ENCODE assay signal across 20 mouse cellular contexts in genomic region chr13:90009786-90010185, GRCm38 (mm10).
DNase-seq lines count a peak whose midpoint lies in the region; ATAC-seq and TF ChIP-seq lines count a peak whose summit lies in the region.
"Had no signal": no experiment of that assay in that cellular context is flagged by ENCODE, and none has a peak within 500 bp of the region (broad histone marks: within the 10 kb centered on the region; RNA-seq: fewer than 3 reads in every experiment).

No protein-coding gene starts in this region.

- no peaks in the 10 kb centered on the region for H3K36me3 ChIP-seq in heart, embryonic 10.5 days
- H3K36me3 ChIP-seq in heart, embryonic 11.5 days (ENCODE audit: control insufficient read depth, insufficient read depth, low read length): no peaks in the 10 kb centered on the region
- H3K36me3 ChIP-seq in lung, embryonic 14.5 days (ENCODE audit: insufficient read depth): no peaks in the 10 kb centered on the region
- H3K36me3 ChIP-seq in CH12.LX (replicated peaks in 1 of 2; ENCODE audit: control insufficient read depth in 1 of 2, insufficient read depth in 1 of 2, low read length in 1 of 2): peaks cover 0 to 1% of the 10 kb centered on the region in 2 experiments
- H3K36me3 ChIP-seq: hindbrain, embryonic 10.5 days; limb, embryonic 13.5 days; liver, embryonic 13.5 days had no signal

- H3K4me3 ChIP-seq in heart, embryonic 10.5 days: no peak overlapping the region
- H3K4me3 ChIP-seq in heart, embryonic 11.5 days (ENCODE audit: low read depth, low read length): no peak overlapping the region
- H3K4me3 ChIP-seq in lung, embryonic 14.5 days (ENCODE audit: low read depth, low read length): no peak overlapping the region
- no peak overlapping the region for H3K4me3 ChIP-seq in CH12.LX (replicated peaks in 1 of 3; ENCODE audit: low read depth in 2 of 3, low read length in 2 of 3, poor library complexity in 1 of 3)
- H3K4me3 ChIP-seq in layer of hippocampus, adult 2 months: no peak overlapping the region
- H3K4me3 ChIP-seq: forebrain, embryonic 13.5 days; heart, adult 2 months; hindbrain, embryonic 10.5 days; limb, embryonic 13.5 days; liver, embryonic 13.5 days; myocyte had no signal

- H3K4me2 ChIP-seq in heart, embryonic 11.5 days: no peak overlapping the region
- H3K4me2 ChIP-seq in lung, embryonic 14.5 days: no peak overlapping the region
- no peak overlapping the region for H3K4me2 ChIP-seq in CH12.LX (ENCODE audit: insufficient read depth, low read depth, poor library complexity, severe bottlenecking)
- H3K4me2 ChIP-seq: forebrain, embryonic 13.5 days; limb, embryonic 13.5 days; liver, embryonic 13.5 days had no signal

- H3K79me2 ChIP-seq in CH12.LX (replicated peaks; ENCODE audit: control insufficient read depth, extremely low read depth, insufficient read depth, poor library complexity, severe bottlenecking): no peaks in the 10 kb centered on the region

- DNase-seq in heart, embryonic 10.5 days (ENCODE audit: low spot score): no peak
- DNase-seq in lung, embryonic 14.5 days: peak; percentile 17
- no peak for DNase-seq in lung, postnatal 10 days
- DNase-seq in CH12.LX (ENCODE audit: extremely low read depth): peak; percentile 13
- no peak for DNase-seq in gastrocnemius, postnatal 36 days
- no peak for DNase-seq in layer of hippocampus, adult 2 months (ENCODE audit: low spot score in 2 of 2)
- DNase-seq: adrenal gland, adult 8-10 months; B cell, adult 2 months; cerebellum, adult 8-10 months; heart, adult 2 months; liver, embryonic 13.5 days; midbrain, embryonic 14.5 days; spleen, adult 18-20 months; thymus, postnatal 36 days had no signal

- H3K9ac ChIP-seq in heart, embryonic 11.5 days (ENCODE audit: low read depth, low read length): no peak overlapping the region
- H3K9ac ChIP-seq in lung, embryonic 14.5 days: no peak overlapping the region
- H3K9ac ChIP-seq in CH12.LX (ENCODE audit: insufficient read depth, low read depth): no peak overlapping the region
- H3K9ac ChIP-seq: forebrain, embryonic 13.5 days; limb, embryonic 13.5 days; liver, embryonic 13.5 days had no signal

- TF ChIP-seq EP300 in CH12.LX (IDR thresholded peaks at IDR 0.05; ENCODE audit: low read length): no peak

- no peak for TF ChIP-seq POLR2A in CH12.LX (IDR thresholded peaks at IDR 0.05; ENCODE audit: low read depth, low read length)

- intact Hi-C loops in gastrocnemius, postnatal 36 days (cut with DNase I): no loop called here

- no peak for TF ChIP-seq CTCF in lung, embryonic 14.5 days (IDR thresholded peaks at IDR 0.05; ENCODE audit: low read depth)
- TF ChIP-seq CTCF in CH12.LX (conservative IDR thresholded peaks at IDR 0.05 in 1 of 2, IDR thresholded peaks at IDR 0.05 in 1 of 2; ENCODE audit: low read depth in 2 of 2, low read length in 2 of 2): no peak
- TF ChIP-seq CTCF in layer of hippocampus, adult 2 months (conservative IDR thresholded peaks at IDR 0.05): no peak

- peak overlapping the region; percentile 53 for H3K27ac ChIP-seq in heart, embryonic 10.5 days
- no peak overlapping the region for H3K27ac ChIP-seq in heart, embryonic 11.5 days (ENCODE audit: low read depth, low read length)
- no peak overlapping the region for H3K27ac ChIP-seq in lung, embryonic 14.5 days (ENCODE audit: low read depth)
- no peak overlapping the region for H3K27ac ChIP-seq in CH12.LX (ENCODE audit: insufficient read depth, low read depth)
- H3K27ac ChIP-seq in layer of hippocampus, adult 2 months: no peak overlapping the region
- H3K27ac ChIP-seq: forebrain, embryonic 13.5 days; heart, adult 2 months; hindbrain, embryonic 10.5 days; limb, embryonic 13.5 days; liver, embryonic 13.5 days had no signal

- peaks cover 25% of the 10 kb centered on the region for H3K4me1 ChIP-seq in heart, embryonic 10.5 days
- H3K4me1 ChIP-seq in heart, embryonic 11.5 days (ENCODE audit: control insufficient read depth, insufficient read depth, low read length): peaks cover 11% of the 10 kb centered on the region
- H3K4me1 ChIP-seq in lung, embryonic 14.5 days (ENCODE audit: insufficient read depth): peaks cover 5% of the 10 kb centered on the region; the same call in 1 of the 2 replicates
- peaks cover 0 to 10% of the 10 kb centered on the region in 2 experiments; a peak in 1 of 4 replicates for H3K4me1 ChIP-seq in CH12.LX (ENCODE audit: control insufficient read depth in 1 of 2, insufficient read depth in 2 of 2)
- H3K4me1 ChIP-seq: forebrain, embryonic 13.5 days; hindbrain, embryonic 10.5 days; liver, embryonic 13.5 days had no signal

- no peaks in the 10 kb centered on the region for H3K9me3 ChIP-seq in heart, embryonic 10.5 days
- H3K9me3 ChIP-seq in heart, embryonic 11.5 days (replicated peaks; ENCODE audit: control insufficient read depth, low read length): no peaks in the 10 kb centered on the region
- no peaks in the 10 kb centered on the region for H3K9me3 ChIP-seq in lung, embryonic 14.5 days (ENCODE audit: low read depth, low read length)
- H3K9me3 ChIP-seq in CH12.LX (replicated peaks; ENCODE audit: low read length): no peaks in the 10 kb centered on the region
- H3K9me3 ChIP-seq: forebrain, embryonic 13.5 days; hindbrain, embryonic 10.5 days; limb, embryonic 13.5 days; liver, embryonic 13.5 days had no signal

- TF ChIP-seq RAD21 in CH12.LX (IDR thresholded peaks at IDR 0.05; ENCODE audit: low read depth, low read length): no peak

- in situ Hi-C loops in CH12.LX (cut with MboI; ENCODE audit: low pct_ligation_motif_present, low pct_unique_long_range_greater_than_20kb, low sequenced_read_pairs): no loop called here

- dilution Hi-C loops in CH12.LX (cut with MboI; ENCODE audit: extremely low pct_ligation_motif_present, extremely low pct_unique_long_range_greater_than_20kb, low sequenced_read_pairs): no loop called here

- ATAC-seq in heart, embryonic 11.5 days (replicated peaks; ENCODE audit: insufficient number of reproducible peaks, low FRiP score, low TSS enrichment): no peak
- peak; percentile 62; the same call in 1 of the 2 replicates for ATAC-seq in lung, embryonic 14.5 days (ENCODE audit: insufficient read depth)
- ATAC-seq in megakaryocyte, adult 5-6 weeks (ENCODE audit: poor library complexity, severe bottlenecking): peak; percentile 27; the same call in 1 of the 2 replicates
- ATAC-seq: forebrain, embryonic 13.5 days had no signal

- H3K27me3 ChIP-seq in heart, embryonic 10.5 days (ENCODE audit: insufficient read depth, poor library complexity, severe bottlenecking): no peaks in the 10 kb centered on the region
- no peaks in the 10 kb centered on the region for H3K27me3 ChIP-seq in heart, embryonic 11.5 days (ENCODE audit: control insufficient read depth, insufficient read depth, low read length)
- H3K27me3 ChIP-seq in lung, embryonic 14.5 days (ENCODE audit: insufficient read depth, low read length): no peaks in the 10 kb centered on the region
- no peaks in the 10 kb centered on the region for H3K27me3 ChIP-seq in CH12.LX (replicated peaks)
- H3K27me3 ChIP-seq: forebrain, embryonic 13.5 days; limb, embryonic 13.5 days; liver, embryonic 13.5 days had no signal

TF ChIP-seq in CH12.LX, 34 proteins besides CTCF, POLR2A, EP300 and RAD21:
- TF ChIP-seq USF2 (conservative IDR thresholded peaks at IDR 0.05; ENCODE audit: low read depth, low read length) (no peak), GABPA (IDR thresholded peaks at IDR 0.05; ENCODE audit: insufficient replicate concordance, low read depth, low read length) (no peak), RCOR1 (conservative IDR thresholded peaks at IDR 0.05; ENCODE audit: low read depth, low read length) (no peak), TCF12 (IDR thresholded peaks at IDR 0.05; ENCODE audit: low read depth, low read length) (no peak), ZKSCAN1 (IDR thresholded peaks at IDR 0.05; ENCODE audit: borderline replicate concordance, low read depth, low read length) (no peak), IRF4 (IDR thresholded peaks at IDR 0.05; ENCODE audit: low read depth, low read length) (no peak), MEF2A (IDR thresholded peaks at IDR 0.05; ENCODE audit: borderline replicate concordance, low read depth, low read length) (no peak), MAZ (IDR thresholded peaks at IDR 0.05; ENCODE audit: low read depth, low read length) (no peak), MXI1 (IDR thresholded peaks at IDR 0.05; ENCODE audit: low read depth, low read length) (no peak), MYC (IDR thresholded peaks at IDR 0.05; ENCODE audit: low read depth, low read length) (no peak), POLR2AphosphoS2 (IDR thresholded peaks at IDR 0.05; ENCODE audit: low read depth, low read length) (no peak), SIN3A (IDR thresholded peaks at IDR 0.05; ENCODE audit: low read length) (no peak), UBTF (IDR thresholded peaks at IDR 0.05; ENCODE audit: low read depth, low read length) (no peak), ELF1 (IDR thresholded peaks at IDR 0.05; ENCODE audit: low read depth, low read length) (no peak), BHLHE40 (IDR thresholded peaks at IDR 0.05; ENCODE audit: low read depth, low read length) (no peak), MAX (IDR thresholded peaks at IDR 0.05; ENCODE audit: low read length) (no peak), CHD2 (IDR thresholded peaks at IDR 0.05; ENCODE audit: low read length) (no peak), MAFK (IDR thresholded peaks at IDR 0.05; ENCODE audit: insufficient replicate concordance, low read length) (no peak), ZMIZ1 (IDR thresholded peaks at IDR 0.05; ENCODE audit: low read depth, low read length) (no peak)

Comparison
In these comparisons a context has a peak if more than half of its experiments do, and no peak if none do; other contexts are left out.
1. DNase-seq: peak in lung, embryonic 14.5 days (single experiment) and CH12.LX (single experiment); none in heart, embryonic 10.5 days (single experiment), lung, postnatal 10 days (single experiment), gastrocnemius, postnatal 36 days (0 of 2) and layer of hippocampus, adult 2 months (0 of 2).